Mouse (Mus musculus) cerebellum, postnatal 4 days (tissue): ENCODE data around the gene Fmnl3.

Experiments used
- DNase-seq, 2 experiments: peaks; one replicate each; pipeline ENCODE4 v3.0.0; 2022; ENCODE audit warnings: low spot score in 2 of 2, mixed read lengths in 1 of 2

The Fmnl3 gene

DNA sequence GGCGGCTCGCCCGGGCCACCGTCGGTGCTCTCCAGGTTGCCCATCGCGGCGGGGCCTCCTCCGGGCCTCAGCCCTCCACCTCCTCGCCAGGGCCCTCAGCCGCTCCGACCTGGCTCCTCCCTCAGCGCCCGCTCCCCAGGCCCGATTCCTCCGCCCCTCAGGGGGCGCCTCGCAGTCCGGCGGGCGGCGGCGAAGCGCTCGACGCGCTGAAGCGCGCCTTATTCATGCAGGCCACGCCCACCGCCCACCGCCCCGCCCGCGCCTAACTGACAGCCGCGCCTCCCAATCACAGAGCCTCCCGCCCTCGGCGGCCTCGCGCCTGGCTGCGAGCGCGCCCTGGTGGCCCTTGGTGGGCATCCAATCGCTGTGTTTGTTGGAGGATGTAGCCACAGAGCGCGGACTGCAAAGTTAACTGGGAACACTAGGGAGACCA lies at the start of gene Fmnl3:
Fmnl3 (minus strand) TSS at position 224 of the 433 bp plus-strand sequence.
- DNase-seq: peak; percentile 100

DNA sequence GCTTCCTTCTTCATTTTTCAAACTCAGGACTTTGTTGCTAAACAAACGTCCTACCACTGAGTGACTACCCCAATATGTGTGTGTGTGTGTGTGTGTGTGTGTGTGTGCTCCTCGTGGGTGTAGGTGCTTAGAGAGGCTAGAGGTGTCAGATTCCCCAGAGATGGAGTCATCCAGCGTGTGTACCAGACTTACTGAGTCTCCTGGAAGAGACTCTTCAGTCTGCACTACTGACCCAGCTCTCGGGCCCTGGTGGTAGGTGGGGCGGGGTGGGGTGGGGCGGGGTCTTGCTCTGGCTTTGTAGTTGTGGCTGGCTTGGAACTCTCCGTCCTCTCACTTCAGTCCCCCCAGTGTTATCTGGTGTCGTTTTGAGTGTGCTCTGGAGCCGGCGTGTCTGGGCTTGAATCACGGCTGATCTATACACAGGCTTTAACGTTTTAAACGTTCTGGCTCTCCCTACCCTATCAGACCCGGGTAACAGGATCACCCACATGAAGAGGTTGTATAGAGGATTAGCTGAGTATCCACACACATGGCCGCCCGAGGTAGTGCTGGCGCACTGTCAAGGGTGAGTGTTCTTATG lies 47.5 kb upstream of the Fmnl3 start:
- no peak for DNase-seq

DNA sequence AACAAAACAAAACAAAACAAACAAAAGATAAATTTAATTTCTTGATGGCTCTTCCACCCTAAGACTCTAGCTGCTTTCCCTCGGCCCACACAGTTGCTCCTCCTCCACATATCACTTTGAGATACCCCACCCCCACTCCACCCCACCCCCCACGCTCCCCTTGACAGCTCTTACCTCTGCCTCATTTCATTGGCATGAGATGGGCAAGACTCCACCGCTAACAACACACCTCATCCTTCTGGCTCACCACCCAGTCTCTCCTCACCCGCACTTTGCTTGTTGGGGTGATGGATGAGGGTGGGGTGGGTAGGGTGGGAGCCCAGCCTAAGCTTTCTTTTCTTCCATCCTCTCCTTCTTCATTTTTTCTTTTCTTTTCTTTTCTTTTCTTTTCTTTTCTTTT lies 46.7 kb upstream of the Fmnl3 start:
- DNase-seq: no peak

DNA sequence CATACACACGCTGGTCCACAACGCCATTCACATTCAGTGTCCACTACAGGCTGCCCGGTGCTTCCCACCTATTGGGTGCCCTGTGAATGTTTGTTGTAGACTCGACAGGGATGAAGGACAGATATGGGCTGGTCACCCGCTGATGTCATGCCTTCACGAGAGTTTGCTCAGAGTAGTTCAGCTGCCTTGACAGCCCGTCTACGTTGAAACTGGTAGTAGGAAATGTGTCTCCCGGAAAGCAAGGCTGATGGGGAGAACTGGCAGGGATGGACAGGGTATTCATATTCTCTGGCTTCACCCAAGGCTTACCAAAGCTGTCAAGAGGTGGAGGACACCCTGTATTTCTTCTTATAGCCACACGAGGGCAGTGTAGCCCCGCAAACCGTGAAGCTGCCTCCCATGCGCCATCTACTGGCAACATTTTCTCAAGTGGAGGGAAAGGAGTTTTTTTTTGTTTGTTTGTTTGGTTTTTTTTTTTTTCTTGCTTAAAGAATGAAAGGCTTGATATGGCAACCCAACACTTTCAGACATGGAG lies 46.1 kb upstream of the Fmnl3 start:
- DNase-seq: peak; percentile 64 to 86

DNA sequence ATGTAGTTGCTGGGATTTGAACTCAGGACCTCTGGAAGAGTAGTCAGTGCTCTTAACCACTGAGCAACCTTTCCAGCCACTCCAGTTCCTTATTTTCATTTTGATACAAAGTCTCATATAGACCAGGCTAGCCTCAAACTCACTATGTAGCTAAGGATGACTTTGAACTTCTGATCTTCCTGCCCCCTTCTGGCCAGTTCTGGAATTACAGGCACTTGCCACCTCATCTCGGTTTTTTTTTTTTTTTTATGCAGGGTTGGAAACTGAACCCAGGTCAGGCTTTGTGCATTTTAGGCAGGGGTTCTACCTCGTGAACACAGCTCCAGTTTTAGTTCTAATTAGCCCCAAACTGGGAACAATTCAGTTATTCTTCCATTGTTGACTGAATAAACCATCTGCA lies 45.5 kb upstream of the Fmnl3 start:
- peak in 1 of 2 experiments; percentile 63 for DNase-seq

DNA sequence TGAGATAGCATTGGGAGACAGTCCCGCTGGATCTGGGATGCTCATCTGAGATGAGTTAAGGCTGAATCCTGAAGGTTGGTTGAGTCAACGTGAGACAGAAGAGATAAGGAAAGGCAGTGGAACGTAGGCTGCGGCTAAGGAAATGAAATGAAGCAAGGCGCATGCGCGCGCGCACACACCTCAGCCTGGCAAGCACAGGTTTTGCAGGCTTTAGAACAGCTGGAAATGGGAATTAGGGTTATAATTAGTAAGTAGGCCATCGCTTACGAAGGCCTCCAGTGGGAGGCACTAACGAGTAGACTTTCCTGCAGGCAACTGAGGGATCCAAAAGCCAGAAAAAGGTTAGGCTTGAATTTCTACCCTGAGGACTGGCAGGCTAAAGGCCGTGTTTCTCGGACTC lies 41.5 kb upstream of the Fmnl3 start:
- DNase-seq: no peak

DNA sequence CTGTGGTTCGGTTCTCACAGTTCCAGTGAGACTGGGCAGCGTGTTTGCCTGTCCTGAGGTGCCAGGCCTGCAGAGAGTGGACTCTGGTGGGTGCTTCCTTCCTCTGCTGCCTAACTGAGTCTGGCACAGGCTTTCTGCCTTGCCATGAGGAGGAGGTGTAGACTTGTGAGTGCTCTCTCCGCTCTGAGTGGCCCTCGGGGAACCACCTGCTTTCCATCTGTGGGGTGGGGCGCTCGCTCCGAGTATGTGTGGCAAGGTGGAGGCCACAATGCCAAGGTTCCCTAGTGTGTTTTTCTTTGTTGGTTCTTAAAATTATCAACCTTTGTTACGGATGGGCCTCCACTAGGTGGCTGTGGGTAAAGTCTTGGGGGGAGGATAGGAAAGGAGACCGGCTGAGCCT lies 38.6 kb upstream of the Fmnl3 start:
- DNase-seq: no peak

DNA sequence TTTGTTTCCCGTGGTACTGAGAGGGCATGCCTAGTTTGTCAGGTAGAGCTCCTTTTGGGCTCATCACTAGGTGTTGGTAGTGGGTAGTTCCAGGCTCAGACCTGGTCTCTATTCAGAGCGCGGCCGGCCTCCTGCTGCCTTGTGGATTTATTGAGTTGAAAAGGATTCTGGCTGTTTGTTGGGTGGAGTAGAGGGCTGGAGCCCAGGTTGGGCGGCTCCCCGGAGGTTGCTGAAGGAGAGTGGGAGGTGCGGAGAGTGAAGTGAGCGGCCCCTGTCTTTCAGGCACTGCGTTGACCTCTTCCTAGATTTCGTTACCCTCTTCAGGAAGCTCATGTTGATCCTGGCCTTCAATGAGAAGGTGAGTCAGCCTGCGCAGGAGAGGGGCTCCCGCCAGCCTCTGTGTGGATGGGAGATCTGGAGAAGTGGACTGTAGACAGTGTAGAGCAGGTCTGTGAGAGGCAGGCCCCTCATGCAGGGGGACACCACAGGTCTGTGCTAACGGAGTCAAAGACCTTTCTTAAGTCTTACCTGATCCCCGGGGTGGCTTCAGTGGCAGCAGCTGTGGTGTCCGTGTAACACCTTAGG lies 36.8 kb upstream of the Fmnl3 start:
- no peak for DNase-seq

DNA sequence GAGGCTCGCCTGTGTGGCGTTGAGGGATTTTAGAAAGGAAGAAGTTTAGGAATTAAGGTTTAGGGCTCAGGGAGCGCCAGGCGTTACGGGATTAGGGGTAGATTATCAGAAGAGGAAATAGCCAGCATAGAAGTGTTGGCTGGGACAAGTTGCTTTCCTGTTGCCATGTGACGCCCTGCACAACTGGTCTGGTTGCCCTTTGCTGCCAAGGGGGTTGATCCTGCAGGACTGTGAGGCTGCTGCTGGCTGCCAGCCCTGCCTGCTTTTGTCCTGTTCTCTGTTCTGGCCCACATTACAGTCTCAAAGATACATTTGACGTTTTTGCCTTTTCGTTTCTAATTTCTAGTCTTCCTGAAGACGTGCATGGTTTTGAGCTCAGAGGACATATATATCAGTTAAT lies 34.9 kb upstream of the Fmnl3 start:
- no peak for DNase-seq

GRCm38 (mm10) chr15:99403159-99403889 lies 33.0 kb upstream of the Fmnl3 start:
- no peak for DNase-seq

DNA sequence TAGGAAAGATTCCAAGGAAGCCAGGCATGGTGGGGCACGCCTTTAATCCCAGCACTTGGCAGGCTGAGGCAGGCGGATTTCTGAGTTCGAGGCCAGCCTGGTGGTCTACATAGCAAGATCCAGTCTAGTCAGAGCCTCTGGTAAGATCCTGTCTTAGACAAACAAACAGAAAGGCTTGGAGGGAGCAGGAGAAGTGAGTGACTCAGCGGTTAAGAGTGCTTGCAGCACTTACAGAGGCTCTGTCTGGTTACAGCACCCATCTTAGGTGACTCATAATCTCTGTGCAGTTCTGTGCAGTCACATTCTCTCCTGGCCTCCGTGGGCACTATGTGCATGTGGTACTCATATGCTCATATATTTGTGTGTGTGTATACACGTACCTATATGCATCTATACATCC lies 30.3 kb upstream of the Fmnl3 start:
- no peak for DNase-seq

GRCm38 (mm10) chr15:99399503-99400245 lies 29.4 kb upstream of the Fmnl3 start:
- DNase-seq: no peak

GRCm38 (mm10) chr15:99397622-99398021 lies 27.3 kb upstream of the Fmnl3 start:
- DNase-seq: no peak

GRCm38 (mm10) chr15:99396875-99397274 lies 26.6 kb upstream of the Fmnl3 start:
- DNase-seq: no peak

DNA sequence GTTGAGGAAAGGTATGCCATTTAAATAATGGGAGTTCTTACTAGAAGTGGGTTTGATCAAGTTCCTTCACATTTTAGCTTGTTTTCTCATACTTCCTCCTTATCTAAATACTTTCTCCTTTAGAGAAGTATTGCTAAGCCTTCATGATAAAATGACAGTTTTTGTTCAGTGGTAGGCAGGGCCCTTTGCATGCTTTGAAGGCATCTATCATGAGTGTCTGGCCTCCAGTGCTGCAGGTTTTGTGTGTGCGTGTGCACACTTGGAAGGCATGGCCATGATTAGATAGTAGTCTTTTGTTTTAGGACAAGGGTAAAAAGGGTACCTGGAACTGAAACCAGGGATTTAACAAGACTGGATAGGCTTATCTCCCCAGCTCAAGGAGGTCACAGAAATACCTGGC lies 26.2 kb upstream of the Fmnl3 start:
- DNase-seq: no peak

DNA sequence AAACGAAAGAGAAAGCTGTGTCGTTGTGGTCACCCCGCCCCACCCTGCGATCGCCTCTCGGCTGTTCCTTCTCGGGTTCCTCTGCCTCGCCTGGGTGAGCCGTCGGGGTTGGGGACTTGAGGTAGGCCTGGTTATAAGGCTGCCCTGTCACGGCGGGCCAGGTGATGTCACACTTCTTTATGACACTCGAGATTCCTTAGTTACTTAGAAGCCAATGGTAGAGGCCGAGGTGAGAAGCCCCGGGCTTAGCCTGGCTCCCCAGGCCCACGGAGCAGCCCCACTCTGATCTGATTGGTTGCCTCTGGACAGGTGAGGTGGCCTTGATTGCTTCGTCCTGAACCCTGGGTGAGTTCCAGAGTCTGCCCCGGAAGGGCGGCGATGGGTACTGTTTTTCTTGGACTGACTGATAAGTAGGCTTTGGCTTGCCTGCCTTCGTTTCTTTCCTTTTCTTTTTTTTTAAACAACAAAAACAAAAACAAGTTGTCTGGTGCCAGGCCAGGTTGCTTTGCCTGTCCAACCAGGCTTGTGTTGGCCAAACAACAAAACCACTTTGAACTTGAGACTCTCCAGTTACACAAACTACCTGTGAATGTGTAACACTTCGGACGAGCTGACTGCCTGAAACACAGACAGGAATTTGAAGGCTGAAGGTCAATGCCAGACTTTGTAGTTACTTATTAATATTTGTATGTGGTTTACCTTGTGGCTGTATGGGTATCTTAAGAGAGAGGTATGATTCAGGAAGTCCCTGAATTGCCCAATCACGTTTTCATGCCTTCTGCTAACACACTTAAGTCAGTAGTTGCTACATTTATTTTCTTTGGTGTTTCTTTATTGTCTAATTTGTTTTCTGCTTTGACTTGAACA lies 23.3 kb upstream of the Fmnl3 start:
- DNase-seq: no peak

- peak; percentile 98 to 99 for DNase-seq
Measured at GRCm38 (mm10) chr15:99392486-99393385, 22.5 kb upstream of the Fmnl3 start, which contains the start of gene Tmbim6. Gene Tmbim6 (plus strand): TSS chr15:99392882.

DNA sequence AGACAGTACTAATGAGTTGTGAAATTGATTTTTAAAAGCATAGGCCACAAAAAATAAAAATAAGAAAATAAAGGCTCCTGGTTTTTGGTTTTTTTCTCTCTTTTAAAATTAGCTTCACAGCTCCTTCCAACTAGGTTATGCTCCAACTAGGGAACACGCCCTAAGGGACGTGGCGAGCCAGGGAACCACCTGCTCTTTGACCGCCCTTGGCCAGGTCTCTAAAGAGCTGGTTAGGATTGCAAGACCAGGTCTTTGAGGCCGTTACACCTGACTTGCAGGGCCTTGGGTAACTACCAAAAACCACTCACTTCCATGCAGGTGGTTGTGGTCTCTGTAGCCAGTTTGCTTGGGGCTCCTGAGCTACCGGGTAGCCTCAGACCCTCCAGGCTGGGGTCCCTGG lies 21.7 kb upstream of the Fmnl3 start:
- no peak for DNase-seq

DNA sequence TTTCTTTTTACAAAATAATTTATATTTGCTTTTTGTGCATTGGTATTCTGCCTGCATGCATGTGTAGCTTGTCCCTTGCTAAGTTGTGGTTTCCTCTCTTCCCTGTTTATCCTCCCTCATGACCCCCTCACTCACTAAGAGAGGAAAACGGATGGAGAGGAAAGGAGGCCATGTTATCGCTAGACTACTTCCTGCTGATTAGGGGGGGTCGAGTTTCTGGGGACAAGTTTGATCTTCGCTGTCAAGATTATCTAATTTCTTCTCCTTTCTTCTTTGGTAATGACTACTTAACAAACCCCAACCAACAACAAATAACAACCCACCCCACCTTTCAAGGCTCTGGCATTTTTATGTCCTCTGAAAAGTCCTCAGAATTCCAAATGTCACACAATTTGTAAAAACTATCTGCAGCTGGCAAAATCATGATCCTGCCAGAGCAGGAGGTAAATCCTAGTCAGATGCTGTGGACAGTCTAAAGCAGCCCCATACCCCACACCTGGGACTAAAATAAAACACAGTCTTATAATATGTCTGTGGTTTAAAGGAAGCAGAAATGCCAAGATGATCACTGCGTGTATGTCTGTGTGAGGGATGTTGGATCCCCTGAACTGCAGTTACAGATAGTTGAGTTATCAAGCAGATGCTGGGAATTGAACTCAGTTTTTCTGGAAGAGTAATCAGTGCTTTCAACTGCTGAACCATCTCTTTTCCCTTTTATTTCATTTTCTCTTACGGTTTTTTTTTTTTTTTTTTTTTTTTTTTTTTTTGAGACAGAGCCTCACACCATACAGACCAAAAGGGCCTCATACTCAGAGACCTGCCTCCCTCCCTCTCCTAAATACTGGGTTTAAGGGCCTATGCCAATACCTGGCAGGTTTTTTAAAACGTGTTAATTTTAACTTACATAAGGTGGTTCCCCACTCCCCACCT lies 20.5 kb upstream of the Fmnl3 start:
- DNase-seq: no peak
